Mouse (Mus musculus): ENCODE data around the gene Bnc1. TPM values are rescaled to one million over a fixed set of nuclear protein-coding genes. Genes with fewer than 3 reads are reported as not detected.

Bnc1 gene
- polyA plus RNA-seq, 1 experiment: 0.06 TPM

DNA sequence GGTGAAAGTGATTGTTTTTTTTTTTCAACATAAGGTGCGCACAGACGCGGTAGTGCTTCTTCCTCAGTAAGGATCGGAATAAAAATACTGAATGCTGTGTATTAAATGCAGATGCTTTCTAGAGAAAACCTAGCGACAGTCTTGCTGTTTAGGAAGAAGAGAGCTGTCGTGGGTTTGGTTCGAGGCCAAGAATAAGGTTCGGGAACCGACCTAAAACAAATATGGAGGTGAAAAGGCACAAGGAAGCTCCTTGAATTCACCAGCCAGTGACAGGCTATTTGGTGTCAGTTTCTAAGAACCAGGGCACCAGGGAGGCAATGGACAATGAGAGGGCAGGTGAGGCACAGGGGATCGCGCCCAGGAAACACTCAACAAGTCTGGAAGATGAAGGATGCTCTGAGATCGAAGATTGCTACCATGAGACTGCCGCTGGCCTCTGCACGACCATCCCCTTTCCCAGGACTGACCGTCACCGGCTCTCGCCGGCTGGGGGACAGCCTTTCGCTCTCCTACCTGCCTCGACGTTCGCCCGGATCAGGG, 59.0 kb downstream of the Bnc1 start:
- H3K27me3 ChIP-seq (ENCODE audit: control insufficient read depth, insufficient read depth, insufficient read length): peaks cover 15% of the 10 kb centered on the region
- no peaks in the 10 kb centered on the region for H3K36me3 ChIP-seq (ENCODE audit: control insufficient read depth, insufficient read depth)
- TF ChIP-seq MYOG (IDR thresholded peaks at IDR 0.05; ENCODE audit: control insufficient read depth, extremely low read depth, insufficient read length) (no peak), FOSL1 (IDR thresholded peaks at IDR 0.05; ENCODE audit: insufficient read depth, low read length, poor library complexity, severe bottlenecking) (no peak), CTCF (IDR thresholded peaks at IDR 0.05; ENCODE audit: control insufficient read depth, insufficient read depth, insufficient read length) (no peak), MAX (IDR thresholded peaks at IDR 0.05) (no peak), MYOD1 (IDR thresholded peaks at IDR 0.05; ENCODE audit: control insufficient read depth, insufficient read length, low read depth) (no peak), CEBPB (IDR thresholded peaks at IDR 0.05; ENCODE audit: low read depth) (no peak), USF1 (IDR thresholded peaks at IDR 0.05; ENCODE audit: low read depth) (no peak)
- H3K79me3 ChIP-seq (ENCODE audit: low read depth): no peaks in the 10 kb centered on the region
- H3ac ChIP-seq (ENCODE audit: control insufficient read depth, insufficient read length, low read depth): no peak overlapping the region
- H3K79me2 ChIP-seq (ENCODE audit: control insufficient read depth, insufficient read depth): no peaks in the 10 kb centered on the region
- H3K4me3 ChIP-seq (ENCODE audit: insufficient read depth, poor library complexity, severe bottlenecking): no peak overlapping the region

GRCm38 (mm10) chr7:81932521-81933045, 59.5 kb downstream of the Bnc1 start:
- Histone ChIP-seq H3K79me2 (ENCODE audit: control insufficient read depth, insufficient read depth) (no peaks in the 10 kb centered on the region), H3K4me3 (ENCODE audit: insufficient read depth, poor library complexity, severe bottlenecking) (no peak overlapping the region), H3K27me3 (ENCODE audit: control insufficient read depth, insufficient read depth, insufficient read length) (peaks cover 15% of the 10 kb centered on the region), H3K79me3 (ENCODE audit: low read depth) (no peaks in the 10 kb centered on the region), H3K36me3 (ENCODE audit: control insufficient read depth, insufficient read depth) (no peaks in the 10 kb centered on the region), H3ac (ENCODE audit: control insufficient read depth, insufficient read length, low read depth) (no peak overlapping the region)
- TF ChIP-seq MYOG (IDR thresholded peaks at IDR 0.05; ENCODE audit: control insufficient read depth, extremely low read depth, insufficient read length): no peak
- no peak for TF ChIP-seq MAX (IDR thresholded peaks at IDR 0.05)
- no peak for TF ChIP-seq CEBPB (IDR thresholded peaks at IDR 0.05; ENCODE audit: low read depth)
- TF ChIP-seq MYOD1 (IDR thresholded peaks at IDR 0.05; ENCODE audit: control insufficient read depth, insufficient read length, low read depth): no peak
- TF ChIP-seq USF1 (IDR thresholded peaks at IDR 0.05; ENCODE audit: low read depth): no peak
- TF ChIP-seq CTCF (IDR thresholded peaks at IDR 0.05; ENCODE audit: control insufficient read depth, insufficient read depth, insufficient read length): no peak
- TF ChIP-seq FOSL1 (IDR thresholded peaks at IDR 0.05; ENCODE audit: insufficient read depth, low read length, poor library complexity, severe bottlenecking): no peak

DNA sequence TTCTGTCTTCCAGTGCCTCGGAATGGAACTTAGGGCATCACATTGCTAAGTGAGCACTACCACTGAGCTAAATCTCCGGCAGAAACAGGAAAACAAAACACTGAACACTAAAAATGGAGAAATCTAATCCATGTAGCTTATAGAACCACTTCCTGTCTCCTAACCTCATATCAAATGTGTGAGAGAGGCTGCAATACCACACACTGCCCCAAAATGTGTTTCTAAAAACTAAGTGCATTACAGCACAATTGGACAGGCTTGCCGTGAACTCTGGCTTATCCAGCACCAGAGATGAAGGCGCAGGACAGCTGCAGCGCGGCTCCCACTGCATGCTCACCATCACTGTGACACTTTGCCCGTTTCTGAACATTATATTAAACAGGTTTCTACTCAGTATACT, 63.1 kb downstream of the Bnc1 start:
- Histone ChIP-seq H3K79me3 (ENCODE audit: low read depth) (no peaks in the 10 kb centered on the region), H3K27me3 (ENCODE audit: control insufficient read depth, insufficient read depth, insufficient read length) (peaks cover 9% of the 10 kb centered on the region), H3K36me3 (ENCODE audit: control insufficient read depth, insufficient read depth) (no peaks in the 10 kb centered on the region), H3K79me2 (ENCODE audit: control insufficient read depth, insufficient read depth) (no peaks in the 10 kb centered on the region), H3K4me3 (ENCODE audit: insufficient read depth, poor library complexity, severe bottlenecking) (no peak overlapping the region), H3ac (ENCODE audit: control insufficient read depth, insufficient read length, low read depth) (no peak overlapping the region)
- no peak for TF ChIP-seq USF1 (IDR thresholded peaks at IDR 0.05; ENCODE audit: low read depth)
- TF ChIP-seq MYOD1 (IDR thresholded peaks at IDR 0.05; ENCODE audit: control insufficient read depth, insufficient read length, low read depth): no peak
- no peak for TF ChIP-seq MAX (IDR thresholded peaks at IDR 0.05)
- no peak for TF ChIP-seq CEBPB (IDR thresholded peaks at IDR 0.05; ENCODE audit: low read depth)
- no peak for TF ChIP-seq CTCF (IDR thresholded peaks at IDR 0.05; ENCODE audit: control insufficient read depth, insufficient read depth, insufficient read length)
- TF ChIP-seq MYOG (IDR thresholded peaks at IDR 0.05; ENCODE audit: control insufficient read depth, extremely low read depth, insufficient read length): no peak

DNA sequence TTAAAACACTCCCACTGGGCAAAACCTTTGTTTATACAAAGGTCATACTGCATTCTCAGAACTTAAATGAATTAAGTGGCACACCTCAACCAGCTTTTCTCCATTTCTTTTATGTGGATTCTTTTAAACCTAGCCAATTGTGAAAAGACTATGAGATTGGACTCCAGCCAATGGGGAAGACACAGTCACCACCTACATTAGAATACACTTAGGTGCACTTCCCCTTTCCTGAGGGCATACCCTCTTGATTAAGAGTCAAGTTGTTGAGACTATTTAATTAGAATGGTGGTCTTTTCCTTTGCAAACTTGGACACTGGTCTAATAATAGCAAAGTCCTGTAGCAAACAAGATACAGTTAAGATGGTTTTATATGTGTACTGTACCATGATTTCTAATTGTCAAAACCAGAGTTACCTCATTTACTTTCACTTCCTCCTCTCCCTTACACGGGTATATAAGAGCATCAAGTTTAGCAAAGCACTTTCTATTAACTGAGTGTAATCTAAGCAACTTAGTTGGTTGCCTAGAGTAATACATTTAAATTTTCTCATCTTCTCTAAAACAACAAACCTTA, 70.6 kb downstream of the Bnc1 start:
- TF ChIP-seq MYOG (IDR thresholded peaks at IDR 0.05; ENCODE audit: control insufficient read depth, extremely low read depth, insufficient read length): no peak
- no peak for TF ChIP-seq MYOD1 (IDR thresholded peaks at IDR 0.05; ENCODE audit: control insufficient read depth, insufficient read length, low read depth)
- no peak for TF ChIP-seq CEBPB (IDR thresholded peaks at IDR 0.05; ENCODE audit: low read depth)
- no peak for TF ChIP-seq MAX (IDR thresholded peaks at IDR 0.05)
- TF ChIP-seq FOSL1 (IDR thresholded peaks at IDR 0.05; ENCODE audit: insufficient read depth, low read length, poor library complexity, severe bottlenecking): no peak
- no peak for TF ChIP-seq USF1 (IDR thresholded peaks at IDR 0.05; ENCODE audit: low read depth)
- TF ChIP-seq CTCF (IDR thresholded peaks at IDR 0.05; ENCODE audit: control insufficient read depth, insufficient read depth, insufficient read length): no peak
- no peaks in the 10 kb centered on the region for H3K36me3 ChIP-seq (ENCODE audit: control insufficient read depth, insufficient read depth)
- H3ac ChIP-seq (ENCODE audit: control insufficient read depth, insufficient read length, low read depth): no peak overlapping the region
- H3K4me3 ChIP-seq (ENCODE audit: insufficient read depth, poor library complexity, severe bottlenecking): no peak overlapping the region
- H3K79me2 ChIP-seq (ENCODE audit: control insufficient read depth, insufficient read depth): no peaks in the 10 kb centered on the region
- H3K79me3 ChIP-seq (ENCODE audit: low read depth): no peaks in the 10 kb centered on the region
- peaks cover 4% of the 10 kb centered on the region for H3K27me3 ChIP-seq (ENCODE audit: control insufficient read depth, insufficient read depth, insufficient read length)

DNA sequence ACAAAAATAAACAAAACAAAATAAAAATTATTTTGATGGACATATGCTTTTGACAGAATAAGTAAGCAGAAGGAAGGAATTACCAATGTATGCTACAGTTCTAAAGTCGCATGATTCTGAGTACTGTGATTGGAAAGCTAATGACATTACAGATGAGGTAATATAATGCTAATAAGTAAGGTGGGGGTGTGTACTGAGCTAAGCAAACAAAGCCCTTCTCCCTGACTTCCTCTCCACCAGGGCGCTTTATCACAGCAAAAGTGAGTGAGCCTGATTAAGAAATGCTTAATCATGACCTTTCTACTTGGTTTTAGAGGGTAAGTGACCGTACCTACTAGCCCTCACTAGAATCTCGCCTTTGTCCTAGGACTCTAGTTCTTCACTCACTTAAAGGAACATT, 71.8 kb downstream of the Bnc1 start:
- Histone ChIP-seq H3K4me3 (ENCODE audit: insufficient read depth, poor library complexity, severe bottlenecking) (no peak overlapping the region), H3K27me3 (ENCODE audit: control insufficient read depth, insufficient read depth, insufficient read length) (peaks cover 4% of the 10 kb centered on the region), H3K36me3 (ENCODE audit: control insufficient read depth, insufficient read depth) (no peaks in the 10 kb centered on the region), H3K79me3 (ENCODE audit: low read depth) (no peaks in the 10 kb centered on the region), H3K79me2 (ENCODE audit: control insufficient read depth, insufficient read depth) (no peaks in the 10 kb centered on the region), H3ac (ENCODE audit: control insufficient read depth, insufficient read length, low read depth) (no peak overlapping the region)
- no peak for TF ChIP-seq MYOG (IDR thresholded peaks at IDR 0.05; ENCODE audit: control insufficient read depth, extremely low read depth, insufficient read length)
- TF ChIP-seq USF1 (IDR thresholded peaks at IDR 0.05; ENCODE audit: low read depth): no peak
- no peak for TF ChIP-seq MYOD1 (IDR thresholded peaks at IDR 0.05; ENCODE audit: control insufficient read depth, insufficient read length, low read depth)
- TF ChIP-seq CTCF (IDR thresholded peaks at IDR 0.05; ENCODE audit: control insufficient read depth, insufficient read depth, insufficient read length): no peak
- no peak for TF ChIP-seq MAX (IDR thresholded peaks at IDR 0.05)
- no peak for TF ChIP-seq CEBPB (IDR thresholded peaks at IDR 0.05; ENCODE audit: low read depth)
- TF ChIP-seq FOSL1 (IDR thresholded peaks at IDR 0.05; ENCODE audit: insufficient read depth, low read length, poor library complexity, severe bottlenecking): no peak
